Mouse (Mus musculus) urinary bladder, postnatal 36 days (tissue): ENCODE measurements around the gene Tigd2.

ENCODE experiments used
- DNase-seq, 2 experiments: peaks; one replicate each; pipeline ENCODE4 v3.0.0; 2022; ENCODE audit warnings: low spot score in 2 of 2, mixed read lengths in 1 of 2

Gene Tigd2

DNA sequence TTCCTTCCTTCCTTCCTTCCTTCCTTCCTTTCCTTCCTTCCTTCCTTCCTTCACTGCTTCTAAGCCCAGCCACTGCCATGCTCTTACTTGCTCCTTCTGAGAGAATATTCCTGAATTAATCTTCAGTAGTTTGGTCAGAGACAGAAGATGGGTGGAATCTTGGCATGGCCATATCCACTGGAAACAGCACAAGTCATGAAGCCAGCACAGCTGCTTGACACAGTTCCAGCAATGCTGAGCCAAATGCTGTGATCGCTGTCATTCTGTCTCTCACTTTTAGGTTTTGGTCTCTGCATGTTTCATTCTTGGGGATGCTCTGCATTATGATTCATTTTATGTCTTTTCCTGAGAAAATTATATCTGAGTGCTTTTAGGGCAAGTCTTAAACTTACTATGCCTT is 47.2 kb downstream of the Tigd2 start:
- peak in 1 of 2 experiments; percentile 14 for DNase-seq
